Mouse (Mus musculus) brain, embryonic 14.5 days (tissue): ENCODE data around the gene Pgpep1l.

Experiments used
- CTCF ChIP-seq: fragments of 200-500 bp; IDR thresholded peaks from 2 replicates; pipeline ENCODE4 v1.5.1; 2012; ENCODE audit warnings: inconsistent platforms, mild to moderate bottlenecking, moderate library complexity, borderline replicate concordance; ENCODE audit not compliant: insufficient read depth, insufficient read length; ENCODE audit errors: extremely low read depth
- POLR2A ChIP-seq: fragments of 200-500 bp; IDR thresholded peaks from 2 replicates; pipeline ENCODE4 v1.6.1; 2012; ENCODE audit warnings: mild to moderate bottlenecking, inconsistent platforms, borderline replicate concordance; ENCODE audit not compliant: poor library complexity, insufficient read depth, insufficient read length, severe bottlenecking; ENCODE audit errors: extremely low read depth

DNA sequence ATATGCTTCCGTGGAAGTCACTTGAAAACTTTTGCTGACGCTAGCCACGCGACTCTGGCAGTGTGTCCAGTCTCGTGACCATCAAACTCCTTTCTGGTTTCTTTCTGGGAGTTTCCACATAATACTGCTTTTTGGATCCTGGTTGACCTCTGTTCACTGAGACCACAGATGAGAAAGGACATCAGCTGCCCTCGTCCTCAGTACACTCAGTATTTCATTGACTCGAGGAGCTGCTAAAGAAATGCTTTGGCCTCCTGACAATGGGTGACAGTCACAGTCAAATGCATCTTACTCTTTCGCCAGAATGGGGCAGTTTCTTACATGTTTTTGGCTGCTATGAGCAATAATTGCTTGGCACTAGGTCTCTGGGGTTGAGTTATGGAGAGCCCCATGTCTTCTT lies 17.8 kb downstream of the Pgpep1l start:
- no peak for TF ChIP-seq CTCF
- TF ChIP-seq POLR2A = no peak
